Mouse (Mus musculus): ENCODE measurements at regions not wholly inside any gene's neighbourhood (a gene's known extent, or its start where the extent isn't known, plus 50 kb on each side); places are given as distances from the start of the nearest gene placed in this dataset.

GRCm38 (mm10) chr19:54585326-54585725, 541.4 kb downstream of the Adra2a start:
- TF ChIP-seq CTCF (IDR thresholded peaks at IDR 0.05; ENCODE audit: control insufficient read depth, insufficient read depth, low read length) (no peak), POLR2A (IDR thresholded peaks at IDR 0.05; ENCODE audit: borderline replicate concordance, control insufficient read depth, low read depth, low read length) (no peak)
